Mouse (Mus musculus): Measurements from ENCODE around the gene Cpne2. TPM values are rescaled to one million over a fixed set of nuclear protein-coding genes. Genes with fewer than 3 reads are reported as not detected.

Cpne2 gene
- polyA plus RNA-seq, 1 experiment from 2014 or later: 13.6 TPM

- WGBS: 86% methylated on average over 4 of the region's 4 CpGs
- no peak overlapping the region for H3K9ac ChIP-seq (ENCODE audit: low read depth, low read length)
- no peak overlapping the region for H3K4me2 ChIP-seq (replicated peaks; ENCODE audit: low read depth, low read length)
- no peak overlapping the region for H3K27ac ChIP-seq (ENCODE audit: low read depth, low read length)
- H3K4me3 ChIP-seq (ENCODE audit: low read length): no peak overlapping the region
- H3K36me3 ChIP-seq (ENCODE audit: control insufficient read depth, insufficient read depth, low read length): no peaks in the 10 kb centered on the region
- ATAC-seq (ENCODE audit: low FRiP score, low TSS enrichment): no peak
- peaks cover 4% of the 10 kb centered on the region for H3K4me1 ChIP-seq (ENCODE audit: control insufficient read depth, insufficient read depth, low read length)
- no peaks in the 10 kb centered on the region for H3K9me3 ChIP-seq (ENCODE audit: control insufficient read depth, low read length)
- H3K27me3 ChIP-seq (ENCODE audit: control insufficient read depth, insufficient read depth, low read length): peaks cover 17% of the 10 kb centered on the region
Observed at GRCm38 (mm10) chr8:94530643-94531042, 2.1 kb upstream of the Cpne2 start.

- peaks cover 17% of the 10 kb centered on the region for H3K27me3 ChIP-seq (ENCODE audit: control insufficient read depth, insufficient read depth, low read length)
- H3K4me2 ChIP-seq (replicated peaks; ENCODE audit: low read depth, low read length): peak overlapping the region; percentile 96
- H3K27ac ChIP-seq (ENCODE audit: low read depth, low read length): no peak overlapping the region
- H3K36me3 ChIP-seq (ENCODE audit: control insufficient read depth, insufficient read depth, low read length): no peaks in the 10 kb centered on the region
- H3K9me3 ChIP-seq (ENCODE audit: control insufficient read depth, low read length): no peaks in the 10 kb centered on the region
- no peak for ATAC-seq (ENCODE audit: low FRiP score, low TSS enrichment)
- 2% methylated on average over 8 of the region's 8 CpGs for WGBS
- H3K9ac ChIP-seq (ENCODE audit: low read depth, low read length): peak overlapping the region; percentile 76; the same call in 1 of the 2 replicates
- H3K4me3 ChIP-seq (ENCODE audit: low read length): peak overlapping the region; percentile 69
- H3K4me1 ChIP-seq (ENCODE audit: control insufficient read depth, insufficient read depth, low read length): peaks cover 4% of the 10 kb centered on the region
Observed at GRCm38 (mm10) chr8:94532000-94532399, 790 bp upstream of the Cpne2 start.

- peaks cover 17% of the 10 kb centered on the region for H3K27me3 ChIP-seq (ENCODE audit: control insufficient read depth, insufficient read depth, low read length)
- no peaks in the 10 kb centered on the region for H3K9me3 ChIP-seq (ENCODE audit: control insufficient read depth, low read length)
- peak overlapping the region; percentile 96 for H3K4me2 ChIP-seq (replicated peaks; ENCODE audit: low read depth, low read length)
- peaks cover 4% of the 10 kb centered on the region for H3K4me1 ChIP-seq (ENCODE audit: control insufficient read depth, insufficient read depth, low read length)
- peak; percentile 55 for ATAC-seq (ENCODE audit: low FRiP score, low TSS enrichment)
- WGBS: under 1% methylated on average over 34 of the region's 34 CpGs
- H3K27ac ChIP-seq (ENCODE audit: low read depth, low read length): no peak overlapping the region
- peak overlapping the region; percentile 76 for H3K9ac ChIP-seq (ENCODE audit: low read depth, low read length)
- peak overlapping the region; percentile 69 for H3K4me3 ChIP-seq (ENCODE audit: low read length)
- no peaks in the 10 kb centered on the region for H3K36me3 ChIP-seq (ENCODE audit: control insufficient read depth, insufficient read depth, low read length)
Observed at GRCm38 (mm10) chr8:94532525-94532872, 291 bp upstream of the Cpne2 start.

GRCm38 (mm10) chr8:94534612-94535011 is 1.8 kb downstream of the Cpne2 start:
- H3K4me2 ChIP-seq (replicated peaks; ENCODE audit: low read depth, low read length): no peak overlapping the region
- WGBS: 38% methylated on average over 4 of the region's 4 CpGs
- peaks cover 17% of the 10 kb centered on the region for H3K27me3 ChIP-seq (ENCODE audit: control insufficient read depth, insufficient read depth, low read length)
- H3K9me3 ChIP-seq (ENCODE audit: control insufficient read depth, low read length): no peaks in the 10 kb centered on the region
- no peak overlapping the region for H3K9ac ChIP-seq (ENCODE audit: low read depth, low read length)
- H3K4me1 ChIP-seq (ENCODE audit: control insufficient read depth, insufficient read depth, low read length): peaks cover 4% of the 10 kb centered on the region
- H3K36me3 ChIP-seq (ENCODE audit: control insufficient read depth, insufficient read depth, low read length): no peaks in the 10 kb centered on the region
- no peak for ATAC-seq (ENCODE audit: low FRiP score, low TSS enrichment)
- H3K4me3 ChIP-seq (ENCODE audit: low read length): no peak overlapping the region
- no peak overlapping the region for H3K27ac ChIP-seq (ENCODE audit: low read depth, low read length)

- 84% methylated on average over 7 of the region's 7 CpGs for WGBS
- H3K27me3 ChIP-seq (ENCODE audit: control insufficient read depth, insufficient read depth, low read length): peaks cover 17% of the 10 kb centered on the region
- H3K27ac ChIP-seq (ENCODE audit: low read depth, low read length): no peak overlapping the region
- no peak for ATAC-seq (ENCODE audit: low FRiP score, low TSS enrichment)
- no peak overlapping the region for H3K4me3 ChIP-seq (ENCODE audit: low read length)
- H3K4me2 ChIP-seq (replicated peaks; ENCODE audit: low read depth, low read length): no peak overlapping the region
- no peaks in the 10 kb centered on the region for H3K36me3 ChIP-seq (ENCODE audit: control insufficient read depth, insufficient read depth, low read length)
- no peaks in the 10 kb centered on the region for H3K9me3 ChIP-seq (ENCODE audit: control insufficient read depth, low read length)
- H3K4me1 ChIP-seq (ENCODE audit: control insufficient read depth, insufficient read depth, low read length): peaks cover 4% of the 10 kb centered on the region
- no peak overlapping the region for H3K9ac ChIP-seq (ENCODE audit: low read depth, low read length)
Observed at GRCm38 (mm10) chr8:94535631-94536030, 2.8 kb downstream of the Cpne2 start.

- no peak overlapping the region for H3K27ac ChIP-seq (ENCODE audit: low read depth, low read length)
- no peaks in the 10 kb centered on the region for H3K36me3 ChIP-seq (ENCODE audit: control insufficient read depth, insufficient read depth, low read length)
- WGBS: 87% methylated on average over 2 of the region's 2 CpGs
- no peak overlapping the region for H3K4me2 ChIP-seq (replicated peaks; ENCODE audit: low read depth, low read length)
- H3K4me3 ChIP-seq (ENCODE audit: low read length): no peak overlapping the region
- peaks cover 17% of the 10 kb centered on the region for H3K27me3 ChIP-seq (ENCODE audit: control insufficient read depth, insufficient read depth, low read length)
- H3K9ac ChIP-seq (ENCODE audit: low read depth, low read length): no peak overlapping the region
- H3K4me1 ChIP-seq (ENCODE audit: control insufficient read depth, insufficient read depth, low read length): peaks cover 4% of the 10 kb centered on the region
- H3K9me3 ChIP-seq (ENCODE audit: control insufficient read depth, low read length): no peaks in the 10 kb centered on the region
- no peak for ATAC-seq (ENCODE audit: low FRiP score, low TSS enrichment)
Observed at GRCm38 (mm10) chr8:94537456-94537855, 4.7 kb downstream of the Cpne2 start.

GRCm38 (mm10) chr8:94540025-94540424 is 7.2 kb downstream of the Cpne2 start:
- no peak overlapping the region for H3K9ac ChIP-seq (ENCODE audit: low read depth, low read length)
- H3K36me3 ChIP-seq (ENCODE audit: control insufficient read depth, insufficient read depth, low read length): no peaks in the 10 kb centered on the region
- WGBS: 94% methylated on average over 2 of the region's 2 CpGs
- H3K9me3 ChIP-seq (ENCODE audit: control insufficient read depth, low read length): no peaks in the 10 kb centered on the region
- H3K4me1 ChIP-seq (ENCODE audit: control insufficient read depth, insufficient read depth, low read length): no peaks in the 10 kb centered on the region
- no peak overlapping the region for H3K27ac ChIP-seq (ENCODE audit: low read depth, low read length)
- ATAC-seq (ENCODE audit: low FRiP score, low TSS enrichment): no peak
- no peaks in the 10 kb centered on the region for H3K27me3 ChIP-seq (ENCODE audit: control insufficient read depth, insufficient read depth, low read length)
- no peak overlapping the region for H3K4me3 ChIP-seq (ENCODE audit: low read length)
- no peak overlapping the region for H3K4me2 ChIP-seq (replicated peaks; ENCODE audit: low read depth, low read length)

- no peak overlapping the region for H3K4me2 ChIP-seq (replicated peaks; ENCODE audit: low read depth, low read length)
- H3K36me3 ChIP-seq (ENCODE audit: control insufficient read depth, insufficient read depth, low read length): no peaks in the 10 kb centered on the region
- H3K4me3 ChIP-seq (ENCODE audit: low read length): no peak overlapping the region
- no peak overlapping the region for H3K27ac ChIP-seq (ENCODE audit: low read depth, low read length)
- H3K27me3 ChIP-seq (ENCODE audit: control insufficient read depth, insufficient read depth, low read length): no peaks in the 10 kb centered on the region
- ATAC-seq (ENCODE audit: low FRiP score, low TSS enrichment): no peak
- no peak overlapping the region for H3K9ac ChIP-seq (ENCODE audit: low read depth, low read length)
- H3K9me3 ChIP-seq (ENCODE audit: control insufficient read depth, low read length): no peaks in the 10 kb centered on the region
- no peaks in the 10 kb centered on the region for H3K4me1 ChIP-seq (ENCODE audit: control insufficient read depth, insufficient read depth, low read length)
- 68% methylated on average over 18 of the region's 18 CpGs for WGBS
Observed at GRCm38 (mm10) chr8:94540889-94541795, 8.4 kb downstream of the Cpne2 start.

GRCm38 (mm10) chr8:94543981-94544380 is 11.2 kb downstream of the Cpne2 start:
- H3K4me3 ChIP-seq (ENCODE audit: low read length): no peak overlapping the region
- H3K4me2 ChIP-seq (replicated peaks; ENCODE audit: low read depth, low read length): no peak overlapping the region
- H3K27ac ChIP-seq (ENCODE audit: low read depth, low read length): no peak overlapping the region
- no peaks in the 10 kb centered on the region for H3K4me1 ChIP-seq (ENCODE audit: control insufficient read depth, insufficient read depth, low read length)
- H3K9ac ChIP-seq (ENCODE audit: low read depth, low read length): no peak overlapping the region
- H3K27me3 ChIP-seq (ENCODE audit: control insufficient read depth, insufficient read depth, low read length): no peaks in the 10 kb centered on the region
- ATAC-seq (ENCODE audit: low FRiP score, low TSS enrichment): no peak
- no peaks in the 10 kb centered on the region for H3K9me3 ChIP-seq (ENCODE audit: control insufficient read depth, low read length)
- H3K36me3 ChIP-seq (ENCODE audit: control insufficient read depth, insufficient read depth, low read length): no peaks in the 10 kb centered on the region
- 57% methylated on average over 8 of the region's 8 CpGs for WGBS
